Mouse (Mus musculus) limb, embryonic 11.5 days (tissue): ENCODE results near the gene Pigp. TPM values are rescaled to one million over a fixed set of nuclear protein-coding genes. Genes with fewer than 3 reads are reported as not detected.
A peak's percentile ranks its signal among the peaks of the same experiment; 100 is the strongest.
"Not testable (repeated sequence)": the region's sequence is repeated elsewhere in the genome, so short reads cannot be mapped to it uniquely, and the experiment has no call there.

Experiments
- ATAC-seq: fragments of 200-750 bp; cut with Nextera tagmentation; 2 replicates; pipeline ENCODE4 v1.8.0; 2017; ENCODE audit warnings: low read depth; ENCODE audit not compliant: insufficient number of reproducible peaks, low FRiP score, low TSS enrichment
- DNase-seq: peaks from one replicate; pipeline ENCODE4 v3.0.0-alpha.2; 2015; ENCODE audit warnings: low spot score
- H3K27ac ChIP-seq: fragments of 300-500 bp; sonication (generic); replicated peaks from 2 replicates; pipeline ENCODE4 v1.5.1; 2014; ENCODE audit warnings: low read depth, mild to moderate bottlenecking, low read length
- H3K27me3 ChIP-seq: fragments of 300-500 bp; sonication (generic); 2 replicates; pipeline ENCODE4 v1.6.1; 2014; ENCODE audit warnings: mild to moderate bottlenecking, low read length, mixed read lengths; ENCODE audit not compliant: control insufficient read depth, insufficient read depth
- H3K36me3 ChIP-seq: fragments of 300-500 bp; sonication (generic); 2 replicates; pipeline ENCODE4 v1.6.1; 2014; ENCODE audit warnings: mild to moderate bottlenecking, low read length, moderate library complexity, mixed read lengths; ENCODE audit not compliant: control insufficient read depth, insufficient read depth
- H3K4me1 ChIP-seq: fragments of 300-500 bp; sonication (generic); 2 replicates; pipeline ENCODE4 v1.6.1; 2014; ENCODE audit warnings: low read length, mixed read lengths; ENCODE audit not compliant: control insufficient read depth, insufficient read depth
- H3K4me2 ChIP-seq: fragments of 300-500 bp; sonication (generic); 2 replicates; pipeline ENCODE4 v1.6.1; 2014; ENCODE audit warnings: low read depth, mild to moderate bottlenecking, moderate library complexity; ENCODE audit not compliant: severe bottlenecking
- H3K4me3 ChIP-seq: fragments of 300-500 bp; sonication (generic); 2 replicates; pipeline ENCODE4 v1.5.1; 2014; ENCODE audit warnings: low read depth, low read length
- H3K9ac ChIP-seq: fragments of 300-500 bp; sonication (generic); 2 replicates; pipeline ENCODE4 v1.6.1; 2014; ENCODE audit warnings: mild to moderate bottlenecking, low read length
- H3K9me3 ChIP-seq: fragments of 300-500 bp; sonication (generic); 2 replicates; pipeline ENCODE4 v1.6.1; 2016; ENCODE audit warnings: low read length; ENCODE audit not compliant: control insufficient read depth
- WGBS: fragments of 180-500 bp; shearing (Covaris S2); extraction: QIAGEN DNeasy Blood & Tissue Kit; methylation state at CpG from one replicate; pipeline ENCODE4 v1.1.7; 2014; 5-methylcytosine and 5-hydroxymethylcytosine counted together
- polyA plus RNA-seq: library from polyadenylated mRNA; unstranded; fragments of >200 nt; fragmentation: Nextera tagmentation; extraction: Ambion mirVana; gene quantifications from 2 replicates; pipeline ENCODE4 v1.2.1, GENCODE M21; 2014

Pigp gene
- polyA plus RNA-seq, 1 experiment from 2014 or later, result 74.2 TPM

GRCm38 (mm10) chr16:94339164-94340160, 32.2 kb downstream of the Pigp start:
- H3K4me1 ChIP-seq, H3K27ac ChIP-seq, H3K4me3 ChIP-seq, DNase-seq, H3K9me3 ChIP-seq, H3K36me3 ChIP-seq, H3K4me2 ChIP-seq, H3K27me3 ChIP-seq, ATAC-seq, H3K9ac ChIP-seq: not testable (repeated sequence)
- WGBS, result 91% methylated on average over 19 of the region's 22 CpGs

- Histone ChIP-seq H3K4me2 (no peak overlapping the region), H3K9ac (no peak overlapping the region), H3K36me3 (no peaks in the 10 kb centered on the region), H3K27ac (no peak overlapping the region), H3K27me3 (no peaks in the 10 kb centered on the region; the same call in 1 of the 2 replicates), H3K9me3 (no peaks in the 10 kb centered on the region), H3K4me3 (no peak overlapping the region), H3K4me1 (no peaks in the 10 kb centered on the region)
- WGBS, result 44% methylated on average over 5 of the region's 5 CpGs
- ATAC-seq (no peak), DNase-seq (no peak)
These were observed 36.0 kb downstream of the Pigp start for GRCm38 (mm10) chr16:94335656-94336055.

DNA sequence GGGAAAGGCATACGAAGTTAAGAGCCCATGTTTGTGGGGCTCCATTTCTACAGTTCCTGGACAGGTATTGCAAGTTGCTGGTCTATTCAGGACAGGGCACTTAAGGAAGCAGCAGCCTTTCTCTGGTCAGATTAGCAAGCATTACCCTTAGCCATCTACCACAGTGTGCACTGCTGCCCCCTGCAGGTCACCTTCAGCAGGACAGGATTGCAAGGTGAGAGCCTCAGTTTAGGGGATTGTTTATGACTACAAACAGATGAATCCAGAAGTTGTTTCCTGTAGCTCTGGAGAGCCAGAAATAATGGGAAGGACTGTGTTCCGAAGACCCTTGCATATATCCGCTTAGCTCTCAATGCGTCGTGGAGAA, 39.8 kb downstream of the Pigp start:
- no peaks in the 10 kb centered on the region for H3K9me3 ChIP-seq

DNA sequence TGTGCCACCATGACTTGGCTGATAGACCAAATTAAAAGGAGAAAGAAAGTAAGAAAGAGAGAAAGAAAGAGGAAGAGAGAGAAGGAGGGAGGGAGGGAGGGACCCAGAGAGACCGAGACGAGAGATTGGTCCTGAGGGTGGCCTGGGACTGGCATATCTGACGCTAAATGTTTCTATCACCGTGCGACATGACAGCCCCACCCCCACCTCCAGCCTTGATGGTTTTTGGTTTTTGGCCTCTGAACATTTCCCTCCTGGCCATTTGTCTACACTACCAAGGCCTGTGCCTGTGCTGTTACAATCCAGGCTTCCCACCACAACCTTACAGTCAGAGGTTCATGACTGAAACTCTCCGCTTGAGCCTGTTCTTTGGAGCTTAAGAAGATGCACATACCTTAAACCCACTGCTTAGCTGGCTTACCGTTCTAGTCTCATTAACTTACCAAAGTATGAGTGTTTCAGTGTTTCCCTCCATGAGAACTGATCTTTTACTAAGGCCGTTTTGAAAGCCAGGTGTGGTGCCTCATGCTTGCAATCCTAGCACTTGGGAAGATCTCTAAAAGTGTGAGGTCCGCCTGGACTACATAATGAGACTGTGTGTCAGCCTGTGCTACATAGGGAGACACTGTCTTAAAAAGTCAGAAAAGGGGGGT, 40.3 kb downstream of the Pigp start:
- H3K9ac ChIP-seq, result no peak overlapping the region
- WGBS, result 82% methylated on average over 9 of the region's 9 CpGs
- ATAC-seq (no peak), DNase-seq (no peak)
- no peak overlapping the region for H3K4me2 ChIP-seq
- no peaks in the 10 kb centered on the region; the same call in 1 of the 2 replicates for H3K36me3 ChIP-seq
- no peaks in the 10 kb centered on the region for H3K9me3 ChIP-seq
- no peak overlapping the region for H3K4me3 ChIP-seq
- peaks cover 9% of the 10 kb centered on the region; the same call in 1 of the 2 replicates for H3K4me1 ChIP-seq
- H3K27ac ChIP-seq, result no peak overlapping the region
- peaks cover 26% of the 10 kb centered on the region for H3K27me3 ChIP-seq

More for the DNA sequence above, 39.8 kb downstream of the Pigp start:
- H3K27ac ChIP-seq, result no peak overlapping the region
- whole genome bisulfite sequencing, result 56% methylated on average over 5 of the region's 5 CpGs
- H3K9ac ChIP-seq, result no peak overlapping the region
- no peak overlapping the region for H3K4me2 ChIP-seq
- no peak overlapping the region for H3K4me3 ChIP-seq
- DNase-seq (peak; percentile 77), ATAC-seq (no peak)
- H3K4me1 ChIP-seq, result peaks cover 9% of the 10 kb centered on the region; the same call in 1 of the 2 replicates
- peaks cover 23% of the 10 kb centered on the region for H3K27me3 ChIP-seq
- H3K36me3 ChIP-seq, result no peaks in the 10 kb centered on the region; the same call in 1 of the 2 replicates

GRCm38 (mm10) chr16:94330429-94330828, 41.2 kb downstream of the Pigp start:
- H3K27ac ChIP-seq, result no peak overlapping the region
- H3K4me2 ChIP-seq, result no peak overlapping the region
- no peak overlapping the region for H3K4me3 ChIP-seq
- ATAC-seq (no peak), DNase-seq (no peak)
- H3K36me3 ChIP-seq, result no peaks in the 10 kb centered on the region; the same call in 1 of the 2 replicates
- no peak overlapping the region for H3K9ac ChIP-seq
- H3K27me3 ChIP-seq, result peaks cover 26% of the 10 kb centered on the region
- WGBS, result 84% methylated on average over 5 of the region's 5 CpGs
- H3K9me3 ChIP-seq, result no peaks in the 10 kb centered on the region
- peaks cover 9% of the 10 kb centered on the region; the same call in 1 of the 2 replicates for H3K4me1 ChIP-seq

DNA sequence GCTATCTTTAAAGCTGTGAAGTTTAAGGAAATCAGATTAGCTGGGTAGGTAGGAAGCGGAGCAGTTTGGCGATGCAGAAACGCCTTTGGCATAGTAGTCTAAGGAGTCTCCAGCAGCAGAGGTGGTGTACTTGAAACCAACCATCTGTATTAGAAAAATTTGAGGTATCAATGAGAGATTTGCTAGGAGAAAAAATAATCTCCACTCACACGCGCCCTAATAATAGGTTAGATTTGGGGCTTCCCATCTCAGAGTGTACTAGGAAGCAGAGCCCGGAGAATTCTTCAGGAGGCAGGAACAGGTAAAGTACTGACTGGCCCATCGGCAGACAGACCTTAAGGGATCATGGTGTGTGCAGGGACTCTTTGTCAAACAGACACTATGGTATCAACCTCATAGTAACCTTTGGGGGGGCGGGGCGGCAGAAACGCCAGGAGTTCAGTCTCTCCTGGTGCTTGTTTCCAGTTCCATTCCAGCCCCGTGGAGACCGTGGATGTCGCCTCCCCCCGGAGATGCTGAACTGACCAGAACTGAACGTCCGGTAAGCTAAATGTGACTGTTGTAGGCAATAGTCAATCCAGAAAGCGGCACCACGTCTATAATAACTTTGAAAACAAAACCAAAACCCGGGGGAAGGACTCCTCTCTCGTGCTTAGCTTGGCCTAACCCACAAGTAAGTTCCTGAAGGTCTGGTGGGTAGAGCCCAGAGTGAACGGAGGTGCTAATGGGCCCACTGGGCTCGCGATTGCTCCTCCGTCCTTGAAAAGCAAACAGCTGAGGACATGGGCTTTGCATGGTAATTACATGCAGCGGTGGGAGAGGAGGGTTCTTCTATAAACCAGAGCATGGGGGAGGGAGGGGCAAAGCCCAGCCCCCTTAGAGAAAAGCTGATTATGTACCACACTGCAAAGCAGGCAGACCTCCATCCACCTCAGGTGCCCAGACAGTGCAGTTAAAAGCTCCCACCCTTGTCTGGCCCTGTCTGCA, 42.5 kb downstream of the Pigp start:
- ATAC-seq (0 out of 2 replicates have a peak, but pooled peaks have one; percentile 35), DNase-seq (peak; percentile 47)
- Histone ChIP-seq H3K36me3 (no peaks in the 10 kb centered on the region; the same call in 1 of the 2 replicates), H3K27me3 (peaks cover 26% of the 10 kb centered on the region), H3K9me3 (no peaks in the 10 kb centered on the region), H3K4me1 (peaks cover 9% of the 10 kb centered on the region; the same call in 1 of the 2 replicates), H3K4me2 (peak overlapping the region; percentile 5; the same call in 1 of the 2 replicates), H3K4me3 (no peak overlapping the region), H3K9ac (no peak overlapping the region), H3K27ac (no peak overlapping the region)
- whole genome bisulfite sequencing, result 7% methylated on average over 25 of the region's 25 CpGs

- Histone ChIP-seq H3K4me1 (peaks cover 9% of the 10 kb centered on the region; the same call in 1 of the 2 replicates), H3K9ac (peak within 1 kb of the TSS; percentile 57), H3K36me3 (no peaks in the 10 kb centered on the region; the same call in 1 of the 2 replicates), H3K4me3 (peak within 1 kb of the TSS; percentile 47), H3K27ac (no peak within 1 kb of the TSS), H3K9me3 (no peaks in the 10 kb centered on the region), H3K4me2 (peak within 1 kb of the TSS; percentile 73), H3K27me3 (peaks cover 26% of the 10 kb centered on the region)
- peak; percentile 70 for DNase-seq
- ATAC-seq, result 0 out of 2 replicates have a peak, but pooled peaks have one; percentile 52
- under 1% methylated on average over 63 of the region's 63 CpGs for WGBS
These were observed 43.6 kb downstream of the Pigp start, which contains the start of gene Ripply3 for GRCm38 (mm10) chr16:94327781-94328711. Gene Ripply3, plus strand, starts transcription at chr16:94328420.
